Mouse (Mus musculus): ENCODE measurements around the gene Pnpla2. TPM values are rescaled to one million over a fixed set of nuclear protein-coding genes. Genes with fewer than 3 reads are reported as not detected.

Pnpla2 gene
- 61.0 TPM for total RNA-seq (2023)

DNA sequence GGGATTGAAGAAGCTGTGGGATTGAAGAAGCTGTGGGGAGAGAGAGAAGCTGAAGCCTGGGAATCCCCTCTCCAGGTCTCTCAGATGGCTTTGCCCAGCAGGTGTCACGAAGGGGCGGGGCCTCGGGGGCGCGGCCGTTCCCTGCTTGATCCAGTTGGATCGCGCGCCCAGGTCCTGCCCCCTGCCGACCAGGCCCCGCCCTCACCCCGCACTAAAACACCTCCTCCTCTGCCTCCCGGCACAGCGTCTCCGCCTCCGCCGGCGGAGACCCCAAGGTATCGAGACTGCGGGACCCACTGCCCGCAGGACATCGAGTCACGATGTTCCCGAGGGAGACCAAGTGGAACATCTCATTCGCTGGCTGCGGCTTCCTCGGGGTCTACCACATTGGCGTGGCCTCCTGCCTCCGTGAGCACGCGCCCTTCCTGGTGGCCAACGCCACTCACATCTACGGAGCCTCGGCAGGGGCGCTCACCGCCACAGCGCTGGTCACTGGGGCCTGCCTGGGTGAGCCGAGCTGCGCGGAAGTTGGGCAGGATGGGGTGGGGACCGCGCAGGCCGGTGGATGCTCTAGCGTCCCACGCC lies at the start of gene Pnpla2:
Gene Pnpla2, plus strand, starts transcription at position 232 of the 585 bp plus-strand sequence.

DNA sequence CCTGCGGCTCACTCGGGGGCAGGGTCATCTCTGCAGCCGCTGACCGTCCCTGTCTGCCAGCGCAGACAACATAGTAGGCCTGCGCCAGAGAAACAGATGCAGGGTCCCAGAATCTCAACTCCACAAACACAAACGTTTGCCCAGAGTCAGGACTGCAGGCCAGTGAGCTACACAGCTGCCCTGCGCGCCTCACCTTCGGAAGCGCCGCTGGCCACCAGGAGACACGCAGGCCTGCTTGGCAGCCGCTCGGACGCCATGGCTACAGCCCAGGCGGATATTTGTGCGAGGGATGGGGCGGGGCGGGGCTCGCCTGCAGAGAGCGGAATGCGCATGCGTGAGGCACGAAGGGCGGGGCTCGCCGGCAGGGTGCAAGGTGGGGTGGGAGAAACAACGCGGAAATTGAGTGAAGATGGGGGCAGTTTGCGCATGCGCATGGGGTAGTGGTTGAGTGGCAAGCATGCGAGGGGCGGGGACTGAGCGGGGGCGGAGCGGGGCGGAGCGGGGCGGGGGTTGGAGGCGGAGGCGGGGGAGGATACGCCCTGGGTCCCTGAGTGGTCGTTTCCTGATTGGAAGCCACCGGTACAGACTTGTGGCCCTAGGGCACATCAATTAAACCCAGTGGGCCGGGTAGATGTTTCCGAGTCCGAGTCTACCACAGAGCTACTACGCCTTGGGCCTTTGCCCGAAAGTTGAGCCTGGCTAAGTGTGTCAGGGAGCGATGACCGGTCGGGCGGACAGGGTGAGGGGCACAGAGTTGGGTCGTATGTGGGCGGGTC lies 41.0 kb upstream of the Pnpla2 start, which contains the start of gene Gatd1:
Gene Gatd1, minus strand, starts transcription at position 328 of the 776 bp plus-strand sequence.

DNA sequence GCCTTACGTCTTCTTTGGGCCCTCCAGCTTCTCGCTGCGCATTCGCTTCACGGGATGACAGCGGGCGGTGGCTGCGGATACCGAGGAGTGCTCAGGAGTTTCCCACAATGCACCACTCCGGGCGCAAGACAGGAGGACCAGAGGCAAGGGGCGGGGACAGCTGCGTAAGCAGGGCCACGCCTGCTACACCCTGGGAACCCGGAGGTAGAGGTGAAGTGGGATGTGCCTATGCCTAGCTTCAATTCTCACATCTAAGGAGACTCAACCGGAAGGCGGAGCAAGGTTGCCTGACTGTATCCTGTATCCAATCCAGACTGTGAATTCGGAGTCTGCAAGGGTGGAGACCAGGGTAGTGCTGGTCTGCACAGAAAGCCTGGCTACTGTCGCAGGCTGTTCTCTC lies 25.7 kb upstream of the Pnpla2 start, which contains the start of gene Cend1:
Gene Cend1, minus strand, starts transcription at position 182 of the 400 bp plus-strand sequence.

DNA sequence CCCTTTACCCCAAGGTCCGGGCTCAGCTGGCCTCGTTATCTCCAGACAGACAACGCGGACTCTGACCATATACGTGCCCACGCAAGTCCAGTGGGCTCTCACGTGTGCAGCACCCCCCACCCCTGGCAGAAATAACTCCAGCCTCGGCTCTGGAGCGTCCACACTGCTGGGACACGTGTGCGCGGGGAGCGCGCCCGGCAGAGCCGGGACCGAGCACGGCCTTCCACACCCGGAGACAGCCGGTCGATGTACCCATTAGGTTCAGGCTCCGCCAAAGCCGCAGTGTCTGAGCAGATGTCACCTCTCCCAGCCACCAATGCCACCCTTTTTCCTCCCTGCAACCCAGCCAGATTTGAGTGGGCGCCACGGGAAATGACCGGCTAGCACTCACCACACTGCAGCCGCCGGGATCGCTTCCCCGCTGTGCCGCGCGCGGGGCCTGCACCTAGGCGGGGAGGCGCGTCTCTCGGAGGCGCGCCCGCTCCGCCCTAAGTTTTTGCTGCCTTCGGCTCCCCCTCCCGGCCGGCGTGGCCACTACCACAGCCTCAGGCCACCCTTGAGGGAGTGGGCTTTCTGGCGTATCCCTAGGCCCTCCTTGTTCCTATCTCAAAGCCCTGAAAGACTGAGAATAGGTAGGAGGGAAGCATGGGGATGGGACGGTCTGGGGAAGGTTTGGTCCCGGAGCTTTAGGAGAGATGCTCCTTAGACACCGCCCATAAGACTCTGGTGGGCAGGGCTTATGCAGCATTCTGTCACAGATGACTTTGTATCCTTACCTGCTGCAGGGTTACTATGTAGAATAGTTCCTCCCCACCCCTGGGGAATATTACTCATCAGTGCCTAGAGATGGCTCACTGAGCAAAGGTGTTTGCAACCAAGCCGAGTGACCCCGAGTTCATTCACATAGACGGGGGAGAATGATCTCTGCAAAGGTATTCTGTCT lies 17.5 kb upstream of the Pnpla2 start, which contains the start of gene Slc25a22:
Gene Slc25a22, minus strand, starts transcription at position 715 of the 943 bp plus-strand sequence.

DNA sequence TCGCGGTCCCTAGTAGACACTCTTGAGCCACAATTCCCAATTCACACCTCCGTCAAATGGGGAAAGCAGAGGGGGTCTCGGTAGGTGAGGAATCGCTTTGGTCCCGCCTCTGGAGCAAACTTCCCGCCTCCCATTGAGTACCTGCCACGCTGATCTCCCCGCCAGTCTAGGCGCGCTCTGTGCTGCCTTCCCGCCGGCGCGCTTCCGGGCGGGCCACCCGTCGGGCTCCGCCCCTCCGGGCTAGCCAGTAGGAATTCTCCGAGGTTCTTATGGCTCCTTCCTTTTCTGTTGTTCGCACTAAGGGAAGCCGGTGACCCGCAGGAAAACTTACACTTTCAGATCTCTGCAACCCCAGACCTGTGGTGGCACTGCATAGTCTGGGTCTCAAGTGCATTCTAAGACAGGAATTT lies 11.2 kb upstream of the Pnpla2 start, which contains the start of gene Pidd1:
Gene Pidd1, minus strand, starts transcription at position 198 of the 410 bp plus-strand sequence.

DNA sequence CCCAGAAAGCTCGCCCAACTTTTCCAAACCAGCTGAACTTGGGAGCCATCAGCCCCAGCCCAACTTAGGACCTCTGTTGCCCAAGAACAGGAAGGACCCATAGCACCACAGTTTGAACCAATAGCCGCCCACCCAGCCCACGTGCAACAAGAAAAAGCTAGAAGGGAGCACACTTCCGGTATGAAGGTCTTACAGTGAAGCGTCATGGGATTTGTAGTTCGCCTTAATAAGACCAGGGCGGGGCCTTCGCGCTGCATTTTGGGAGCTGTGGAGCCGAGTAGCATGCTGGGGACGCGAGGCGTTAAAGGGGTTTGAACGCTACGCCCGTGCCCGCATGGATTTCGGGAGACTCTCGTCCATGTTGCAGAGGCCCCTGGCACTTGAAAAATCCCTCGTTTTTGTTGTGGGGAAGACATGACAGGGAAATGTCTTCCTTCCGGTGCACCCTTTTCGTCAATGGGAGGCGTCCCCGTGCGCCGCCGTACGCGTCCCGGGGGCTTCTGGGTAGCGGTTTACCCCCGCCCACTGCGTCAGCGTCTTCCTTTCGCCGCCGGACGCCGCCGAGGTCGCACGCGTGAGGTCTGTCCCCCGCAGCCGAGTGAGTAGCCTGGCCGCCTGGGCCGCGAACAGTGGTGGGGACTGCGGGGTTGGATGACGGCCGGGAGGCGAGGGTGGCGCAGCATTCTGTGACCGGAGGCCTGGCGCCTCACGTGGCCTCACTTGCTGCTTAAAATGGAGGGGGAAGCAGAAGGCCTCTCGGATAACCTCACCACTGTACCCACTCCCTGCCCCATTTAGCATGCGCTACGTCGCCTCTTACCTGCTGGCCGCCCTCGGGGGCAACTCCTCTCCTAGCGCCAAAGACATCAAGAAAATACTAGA lies 7.6 kb upstream of the Pnpla2 start, which contains the start of gene Rplp2:
Gene Rplp2, plus strand, starts transcription at position 261 of the 882 bp plus-strand sequence.

DNA sequence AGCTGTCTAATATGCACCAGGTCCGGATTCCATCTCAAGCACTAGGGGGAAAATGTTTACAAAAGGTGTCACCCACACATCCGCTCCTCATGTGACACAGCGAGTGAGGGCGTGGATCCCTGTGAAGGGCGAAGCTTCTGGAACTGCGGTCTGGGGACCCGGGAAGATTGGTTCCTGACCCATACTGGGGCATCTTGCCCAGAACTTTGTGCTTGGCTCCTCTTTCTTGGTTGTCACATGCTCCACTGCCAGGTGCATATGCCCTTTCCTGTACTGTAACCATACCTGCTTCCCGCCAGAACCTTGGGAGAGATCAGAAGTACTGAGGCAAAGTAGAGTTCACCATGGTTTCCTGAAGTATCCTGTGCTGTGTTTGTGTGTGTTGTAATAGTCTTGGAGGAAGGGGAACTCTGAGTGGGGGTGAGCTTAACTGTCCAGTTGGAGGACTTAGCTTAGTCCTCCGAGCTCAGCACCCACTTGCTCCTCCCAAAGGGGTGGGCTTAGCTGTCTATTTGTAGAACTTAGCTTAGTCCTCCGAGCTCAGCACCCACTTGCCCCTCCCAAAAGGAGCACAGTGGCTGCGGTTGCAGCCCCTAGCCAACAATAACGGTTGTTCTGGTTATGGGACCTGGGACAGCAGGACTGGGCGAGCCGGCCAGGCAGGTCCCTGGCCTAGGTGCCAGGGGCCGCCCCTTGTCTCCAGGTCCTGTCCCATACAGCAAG lies 5.6 kb downstream of the Pnpla2 start, which contains the start of gene Cracr2b:
Gene Cracr2b, plus strand, starts transcription at position 704 of the 723 bp plus-strand sequence.

DNA sequence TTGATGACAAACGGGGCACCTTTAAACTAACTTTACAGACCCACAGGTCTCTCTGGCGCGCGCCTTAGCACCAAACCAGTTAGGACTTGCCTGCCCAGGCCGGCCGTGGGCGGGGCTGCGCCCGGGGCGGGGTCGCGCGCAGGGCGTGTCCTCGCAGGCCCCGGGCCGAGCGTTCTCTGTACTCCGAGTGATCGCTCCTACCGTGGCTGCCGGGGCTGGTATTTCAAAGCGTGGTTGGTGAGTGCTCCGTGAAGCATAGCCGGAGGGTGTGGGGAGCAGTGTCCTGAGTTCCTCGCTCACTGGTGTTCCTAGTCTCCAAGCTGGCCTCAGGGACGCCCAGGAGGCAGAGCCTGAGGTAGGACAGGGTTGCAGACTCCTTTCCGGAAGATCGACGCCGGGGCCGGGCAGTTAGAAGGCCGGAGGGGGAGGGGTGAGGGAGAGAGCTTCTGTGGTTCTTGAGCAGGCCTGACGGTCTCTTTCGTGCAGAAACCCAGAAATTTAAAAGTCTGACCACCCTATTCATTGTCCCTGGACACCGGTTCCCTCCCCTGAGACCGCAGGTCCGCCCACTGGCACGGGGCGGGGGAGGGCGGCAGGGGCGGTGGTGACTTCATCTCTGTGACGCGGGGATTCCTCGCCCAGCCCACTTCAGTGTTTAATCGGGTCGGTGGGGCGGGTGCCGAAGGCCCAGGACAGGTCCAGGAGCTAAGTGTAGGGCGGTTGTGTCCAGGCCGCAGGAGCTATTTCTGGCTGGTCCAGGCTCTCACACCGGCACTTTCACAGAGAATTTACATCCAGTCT lies 12.4 kb downstream of the Pnpla2 start, which contains the start of gene Cd151:
Gene Cd151, plus strand, starts transcription at position 163 of the 801 bp plus-strand sequence.

DNA sequence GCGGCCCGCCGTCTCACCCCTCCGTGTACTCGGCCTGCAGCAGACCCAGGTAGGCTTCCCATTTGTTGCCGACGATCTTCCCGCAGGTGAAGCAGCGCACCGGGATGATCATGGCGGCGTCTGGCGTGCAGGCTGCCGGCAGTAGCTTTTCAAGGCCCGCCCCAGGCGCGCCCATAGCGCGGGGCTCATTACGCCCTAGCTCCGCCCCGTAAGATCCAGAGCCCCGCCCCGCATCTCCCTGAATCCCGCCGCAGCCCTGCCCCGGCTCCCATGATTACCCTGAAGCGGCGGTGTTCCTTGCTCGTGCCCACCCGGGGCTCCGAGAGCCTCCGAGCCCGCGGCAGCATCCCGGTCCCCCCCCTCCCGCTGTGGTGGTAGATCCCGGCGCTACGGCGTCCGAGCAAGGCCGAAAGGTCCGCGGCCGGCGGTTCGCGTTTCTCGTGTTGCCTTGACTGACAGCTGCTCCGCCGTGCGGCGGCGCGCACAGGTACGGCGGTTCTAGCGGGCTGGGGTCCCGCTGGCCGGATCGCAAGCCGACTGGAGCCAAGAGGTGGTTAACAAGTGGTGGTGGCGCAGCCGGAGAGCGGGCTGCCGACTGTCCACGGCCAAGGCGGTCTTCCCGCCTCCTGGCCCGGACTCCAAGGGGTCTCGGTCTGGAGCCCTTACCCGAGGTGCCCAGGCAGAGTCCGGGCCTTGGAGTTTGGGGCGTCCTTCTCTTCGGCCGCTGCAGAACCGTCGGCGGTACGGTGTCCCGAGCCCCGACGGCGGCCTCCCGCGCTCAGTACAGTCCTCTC lies 20.2 kb downstream of the Pnpla2 start, which contains the start of the genes Polr2l and Tspan4:
Gene Polr2l, minus strand, starts transcription at position 122 of the 794 bp plus-strand sequence.
Gene Tspan4, plus strand, starts transcription at position 230 of the 794 bp plus-strand sequence.

Other genes starting within 250 kb of the Pnpla2 start
- 3.3 TPM for gene Lmntd2, start 241.1 kb upstream of the Pnpla2 start, total RNA-seq (2023)
- 10.2 TPM for gene Rassf7, start 239.3 kb upstream of the Pnpla2 start, total RNA-seq (2023)
- 165 TPM for gene Phrf1, start 226.4 kb upstream of the Pnpla2 start, total RNA-seq (2023)
- gene Irf7, start 188.7 kb upstream of the Pnpla2 start, total RNA-seq (2023), result 47.4 TPM
- gene Cdhr5, start 178.4 kb upstream of the Pnpla2 start, total RNA-seq (2023), result not detected
- gene Sct, start 176.1 kb upstream of the Pnpla2 start, total RNA-seq (2023), result not detected
- not detected for gene Drd4, start 163.2 kb upstream of the Pnpla2 start, total RNA-seq (2023)
- gene Deaf1, start 127.5 kb upstream of the Pnpla2 start, total RNA-seq (2023), result 68.8 TPM
- gene Tmem80, start 127.5 kb upstream of the Pnpla2 start, total RNA-seq (2023), result 24.8 TPM
- 0.65 TPM for gene Eps8l2, start 116.3 kb upstream of the Pnpla2 start, total RNA-seq (2023)
- gene Taldo1, start 63.0 kb upstream of the Pnpla2 start, total RNA-seq (2023), result 98.5 TPM
- gene Gatd1, start 41.1 kb upstream of the Pnpla2 start, total RNA-seq (2023), result 37.5 TPM
- not detected for gene Cend1, start 25.7 kb upstream of the Pnpla2 start, total RNA-seq (2023)
- 49.9 TPM for gene Slc25a22, start 17.3 kb upstream of the Pnpla2 start, total RNA-seq (2023)
- gene Pidd1, start 11.2 kb upstream of the Pnpla2 start, total RNA-seq (2023), result 2.7 TPM
- gene Rplp2, start 7.8 kb upstream of the Pnpla2 start, total RNA-seq (2023), result 3,316 TPM
- 1.7 TPM for gene Cracr2b, start 5.9 kb downstream of the Pnpla2 start, total RNA-seq (2023)
- gene Cd151, start 12.2 kb downstream of the Pnpla2 start, total RNA-seq (2023), result 8.9 TPM
- 19.9 TPM for gene Polr2l, start 19.9 kb downstream of the Pnpla2 start, total RNA-seq (2023)
- 2.1 TPM for gene Tspan4, start 20.0 kb downstream of the Pnpla2 start, total RNA-seq (2023)
- gene Chid1, start 84.7 kb downstream of the Pnpla2 start, total RNA-seq (2023), result 20.9 TPM
- gene Ap2a2, start 107.0 kb downstream of the Pnpla2 start, total RNA-seq (2023), result 65.0 TPM
- gene Muc6, start 200.1 kb downstream of the Pnpla2 start, total RNA-seq (2023), result not detected
- 0.35 TPM for gene Muc2, start 235.1 kb downstream of the Pnpla2 start, total RNA-seq (2023)

Measured in CD4-positive naive resting alpha-beta T cell, adult 57 days (primary cell).